Mouse (Mus musculus) liver, embryonic 14.5 days (tissue): ENCODE measurements around the gene Nod2.

ENCODE experiments used
- CTCF ChIP-seq: IDR thresholded peaks from 2 replicates; pipeline ENCODE4 v1.5.1; 2016; ENCODE audit warnings: antibody characterized with exemption, low read depth, control low read depth
- EP300 ChIP-seq: IDR thresholded peaks from 2 replicates; pipeline ENCODE4 v1.6.1; 2016; ENCODE audit warnings: antibody characterized with exemption, low read depth

- no peak for TF ChIP-seq EP300
- no peak for TF ChIP-seq CTCF
Measured at GRCm38 (mm10) chr8:88662401-88662821, 15.3 kb downstream of the Nod2 start.
